Mouse (Mus musculus) thymus, adult 2 months (tissue): ENCODE data around the gene Asic3.

Experiments
- CTCF ChIP-seq: fragments of 200-500 bp; IDR thresholded peaks from 2 replicates; pipeline ENCODE4 v1.5.1; 2012; ENCODE audit warnings: mild to moderate bottlenecking, control low read depth, low read length, moderate library complexity, borderline replicate concordance; ENCODE audit not compliant: control insufficient read depth, poor library complexity, insufficient read depth; ENCODE audit errors: extremely low read depth
- POLR2A ChIP-seq: fragments of 200-500 bp; IDR thresholded peaks from 2 replicates; pipeline ENCODE4 v1.6.1; 2012; ENCODE audit warnings: mild to moderate bottlenecking, low read length, control low read depth, moderate library complexity; ENCODE audit not compliant: control insufficient read depth, poor library complexity, insufficient read depth; ENCODE audit errors: extremely low read depth

DNA sequence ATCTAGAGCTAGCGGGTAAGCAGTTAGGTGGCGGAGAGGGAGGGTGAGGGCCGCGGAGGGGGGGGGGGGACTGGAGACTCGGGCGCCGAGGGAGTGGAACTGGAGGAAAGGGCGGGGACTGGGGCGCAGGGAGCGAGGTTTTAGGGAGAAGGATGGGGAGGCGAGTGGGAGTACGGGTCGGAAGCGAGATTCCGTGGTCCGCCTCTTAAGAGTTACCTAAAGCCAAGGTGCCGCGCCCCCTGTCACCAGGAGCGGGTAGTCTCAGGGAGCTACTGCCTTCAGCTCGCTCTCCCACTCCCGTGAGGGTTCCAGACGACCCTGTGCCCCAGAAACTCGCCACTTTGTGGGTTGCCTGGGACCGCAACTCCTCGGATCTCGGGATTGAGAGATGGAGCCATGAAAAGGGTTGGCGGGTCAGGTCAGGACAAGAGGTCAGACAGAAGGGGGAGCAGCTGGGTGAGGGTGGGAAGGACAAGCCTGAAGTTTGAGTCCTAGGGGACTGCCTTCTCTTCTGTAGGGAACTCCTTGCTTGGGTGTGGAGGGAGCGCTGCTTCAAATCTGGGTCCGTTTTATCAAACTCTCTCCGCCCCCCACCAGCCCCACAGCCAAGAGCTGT is 12.3 kb downstream of the Asic3 start:
- TF ChIP-seq CTCF (no peak), POLR2A (no peak)
